Mouse (Mus musculus) hindlimb bud, embryonic 11.5 days (tissue): ENCODE data around the gene Myo7a.
A peak's percentile ranks its signal among the peaks of the same experiment; 100 is the strongest.

Experiments
- DNase-seq: peaks from one replicate; pipeline ENCODE4 v3.0.0-alpha.2; 2012; ENCODE audit warnings: low read depth, low spot score; ENCODE audit errors: extremely low spot score

Myo7a gene

GRCm38 (mm10) chr7:98142648-98143047, 23.3 kb upstream of the Myo7a start:
- DNase-seq, result no peak

GRCm38 (mm10) chr7:98142247-98142646, 22.9 kb upstream of the Myo7a start:
- DNase-seq, result no peak

GRCm38 (mm10) chr7:98141206-98141605, 21.9 kb upstream of the Myo7a start:
- DNase-seq, result no peak

GRCm38 (mm10) chr7:98140597-98140996, 21.3 kb upstream of the Myo7a start:
- no peak for DNase-seq

- DNase-seq, result no peak
Measured at GRCm38 (mm10) chr7:98139216-98139615, 19.9 kb upstream of the Myo7a start.

- no peak for DNase-seq
Measured at GRCm38 (mm10) chr7:98137995-98138394, 18.7 kb upstream of the Myo7a start.

- DNase-seq, result no peak
Measured at GRCm38 (mm10) chr7:98137583-98137982, 18.3 kb upstream of the Myo7a start.

GRCm38 (mm10) chr7:98131751-98132150, 12.4 kb upstream of the Myo7a start:
- no peak for DNase-seq

GRCm38 (mm10) chr7:98125473-98125872, 6.1 kb upstream of the Myo7a start:
- DNase-seq, result no peak

- DNase-seq, result no peak
Measured at GRCm38 (mm10) chr7:98124701-98125100, 5.4 kb upstream of the Myo7a start.

GRCm38 (mm10) chr7:98121673-98122072, 2.3 kb upstream of the Myo7a start:
- DNase-seq, result no peak

- no peak for DNase-seq
Measured at GRCm38 (mm10) chr7:98121241-98121640, 1.9 kb upstream of the Myo7a start.

- peak; percentile 50 for DNase-seq
Measured at GRCm38 (mm10) chr7:98120325-98120724, 1.0 kb upstream of the Myo7a start.

- no peak for DNase-seq
Measured at GRCm38 (mm10) chr7:98119961-98120232, 573 bp upstream of the Myo7a start.

GRCm38 (mm10) chr7:98117012-98117660, 2.2 kb downstream of the Myo7a start:
- DNase-seq, result no peak

- no peak for DNase-seq
Measured at GRCm38 (mm10) chr7:98114656-98115055, 4.7 kb downstream of the Myo7a start.

- DNase-seq, result no peak
Measured at GRCm38 (mm10) chr7:98111233-98111632, 8.1 kb downstream of the Myo7a start.

GRCm38 (mm10) chr7:98109771-98110170, 9.6 kb downstream of the Myo7a start:
- DNase-seq, result no peak

GRCm38 (mm10) chr7:98108636-98109430, 10.5 kb downstream of the Myo7a start:
- DNase-seq, result no peak

GRCm38 (mm10) chr7:98106272-98106671, 13.1 kb downstream of the Myo7a start:
- no peak for DNase-seq

- DNase-seq, result no peak
Measured at GRCm38 (mm10) chr7:98104481-98105435, 14.6 kb downstream of the Myo7a start.

GRCm38 (mm10) chr7:98103942-98104292, 15.4 kb downstream of the Myo7a start:
- DNase-seq, result no peak
